Mouse (Mus musculus): ENCODE measurements at regions not wholly inside any gene's neighbourhood (a gene's known extent, or its start where the extent isn't known, plus 50 kb on each side); places are given as distances from the start of the nearest gene placed in this dataset.

DNA sequence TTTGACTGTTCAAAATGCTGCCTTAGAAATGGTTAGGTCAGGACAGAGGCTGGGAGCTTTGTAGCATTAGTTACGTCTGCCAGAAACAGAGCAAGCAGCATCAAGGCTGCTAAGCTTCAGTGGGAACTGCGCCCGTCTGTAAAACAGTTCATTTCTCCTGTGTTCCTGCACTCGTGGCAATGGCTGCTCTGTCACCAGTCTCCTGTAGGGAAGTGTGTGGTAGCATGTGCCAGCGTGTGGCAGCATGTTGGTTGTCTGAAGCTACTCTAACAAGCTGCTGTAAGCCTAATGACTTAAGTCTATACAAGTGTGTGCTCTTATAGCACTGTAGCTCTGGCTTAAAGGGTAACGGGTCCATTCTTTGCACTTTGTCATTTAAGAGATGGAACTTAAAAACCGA lies 278.8 kb downstream of the Rsl24d1 start:
- TF ChIP-seq CTCF (IDR thresholded peaks at IDR 0.05; ENCODE audit: low read depth, low read length) (no peak), EP300 (IDR thresholded peaks at IDR 0.05; ENCODE audit: insufficient read depth, low read depth, low read length) (no peak), POLR2A (IDR thresholded peaks at IDR 0.05; ENCODE audit: insufficient read depth, low read length) (no peak)

Measured in ES-Bruce4 (cell line).